Mouse (Mus musculus) olfactory bulb, adult 2 months (tissue): ENCODE results near the gene Phldb2.

Experiments
- CTCF ChIP-seq: fragments of 200-500 bp; IDR thresholded peaks from 2 replicates; pipeline ENCODE4 v1.5.1; 2012; ENCODE audit warnings: low read depth, mild to moderate bottlenecking, low read length, moderate library complexity; ENCODE audit not compliant: insufficient read depth
- POLR2A ChIP-seq: fragments of 200-500 bp; IDR thresholded peaks from 2 replicates; pipeline ENCODE4 v1.6.1; 2012; ENCODE audit warnings: mild to moderate bottlenecking, low read depth, low read length, moderate library complexity; ENCODE audit not compliant: insufficient read depth

- TF ChIP-seq POLR2A, result no peak
- no peak for TF ChIP-seq CTCF
Observed at GRCm38 (mm10) chr16:45799150-45799549, 154.2 kb downstream of the Phldb2 start.
